Mouse (Mus musculus) stomach, postnatal 0 days (tissue): ENCODE results near the gene Iqcn. TPM values are rescaled to one million over a fixed set of nuclear protein-coding genes. Genes with fewer than 3 reads are reported as not detected.
A peak's percentile ranks its signal among the peaks of the same experiment; 100 is the strongest.

Source experiments
- ATAC-seq: fragments of 200-750 bp; cut with Nextera tagmentation; 2 replicates; pipeline ENCODE4 v1.8.0; 2017; ENCODE audit not compliant: low FRiP score, low TSS enrichment
- DNase-seq: peaks from one replicate; pipeline ENCODE4 v3.0.0-alpha.2; 2016; ENCODE audit warnings: low spot score
- H3K27ac ChIP-seq: fragments of 300-500 bp; sonication (generic); replicated peaks from 2 replicates; pipeline ENCODE4 v1.5.1; 2014; ENCODE audit warnings: mild to moderate bottlenecking, control low read depth
- H3K27me3 ChIP-seq: fragments of 300-500 bp; sonication (generic); 2 replicates; pipeline ENCODE4 v1.6.1; 2014; ENCODE audit warnings: low read length; ENCODE audit not compliant: control insufficient read depth, insufficient read depth
- H3K36me3 ChIP-seq: fragments of 300-500 bp; sonication (generic); 2 replicates; pipeline ENCODE4 v1.6.1; 2014; ENCODE audit warnings: low read length, mixed read lengths; ENCODE audit not compliant: control insufficient read depth, insufficient read depth
- H3K4me1 ChIP-seq: fragments of 300-500 bp; sonication (generic); replicated peaks from 2 replicates; pipeline ENCODE4 v1.6.1; 2014; ENCODE audit warnings: antibody characterized with exemption; ENCODE audit not compliant: control insufficient read depth, insufficient read depth
- H3K4me2 ChIP-seq: fragments of 300-500 bp; sonication (generic); replicated peaks from 2 replicates; pipeline ENCODE4 v1.6.1; 2014; ENCODE audit warnings: low read depth, mild to moderate bottlenecking, control low read depth, moderate library complexity
- H3K4me3 ChIP-seq: fragments of 300-500 bp; sonication (generic); 2 replicates; pipeline ENCODE4 v1.5.1; 2014; ENCODE audit warnings: low read depth, low read length, control low read depth
- H3K9ac ChIP-seq: fragments of 300-500 bp; sonication (generic); 2 replicates; pipeline ENCODE4 v1.6.1; 2014; ENCODE audit warnings: mild to moderate bottlenecking, low read length, control low read depth, mixed read lengths
- H3K9me3 ChIP-seq: fragments of 300-500 bp; sonication (generic); 2 replicates; pipeline ENCODE4 v1.6.1; 2016; ENCODE audit warnings: low read length; ENCODE audit not compliant: control insufficient read depth
- CTCF ChIP-seq: IDR thresholded peaks from 2 replicates; pipeline ENCODE4 v1.5.1; 2016; ENCODE audit warnings: antibody characterized with exemption, low read depth, mild to moderate bottlenecking, moderate library complexity
- EP300 ChIP-seq: optimal IDR thresholded peaks from 2 replicates; pipeline ENCODE3; 2016; ENCODE audit warnings: antibody characterized with exemption
- WGBS: fragments of 180-500 bp; shearing (Covaris S2); extraction: QIAGEN DNeasy Blood & Tissue Kit; methylation state at CpG from one replicate; pipeline ENCODE4 v1.1.7; 2014; 5-methylcytosine and 5-hydroxymethylcytosine counted together
- polyA plus RNA-seq: library from polyadenylated mRNA; unstranded; fragments of >200 nt; fragmentation: Nextera tagmentation; extraction: Ambion mirVana; gene quantifications from 2 replicates; pipeline ENCODE4 v1.2.1, GENCODE M21; 2015

Gene Iqcn
- polyA plus RNA-seq, 1 experiment from 2014 or later: not detected

GRCm38 (mm10) chr8:70699834-70700554 lies 3.3 kb upstream of the Iqcn start:
- Histone ChIP-seq H3K9me3 (no peaks in the 10 kb centered on the region), H3K4me1 (peaks cover 17% of the 10 kb centered on the region), H3K27ac (peak overlapping the region; percentile 100), H3K9ac (peak overlapping the region; percentile 99), H3K27me3 (no peaks in the 10 kb centered on the region), H3K4me3 (peak overlapping the region; percentile 87), H3K4me2 (peak overlapping the region; percentile 62), H3K36me3 (no peaks in the 10 kb centered on the region)
- TF ChIP-seq EP300 (no peak), CTCF (no peak)
- ATAC-seq (no peak), DNase-seq (peak; percentile 81)
- under 1% methylated on average over 58 of the region's 59 CpGs for WGBS

- peaks cover 13% of the 10 kb centered on the region for H3K4me1 ChIP-seq
- peak; percentile 96 for DNase-seq
- H3K27ac ChIP-seq: peak overlapping the region; percentile 100
- no peaks in the 10 kb centered on the region for H3K9me3 ChIP-seq
- no peaks in the 10 kb centered on the region for H3K27me3 ChIP-seq
- peak; percentile 92 for TF ChIP-seq CTCF
- TF ChIP-seq EP300: no peak
- H3K9ac ChIP-seq: peak overlapping the region; percentile 99
- H3K36me3 ChIP-seq: no peaks in the 10 kb centered on the region
- peak; percentile 4; the same call in 1 of the 2 replicates for ATAC-seq
- peak overlapping the region; percentile 87 for H3K4me3 ChIP-seq
- under 1% methylated on average over 20 of the region's 20 CpGs for WGBS
- peak overlapping the region; percentile 62 for H3K4me2 ChIP-seq
These were observed 2.7 kb upstream of the Iqcn start for GRCm38 (mm10) chr8:70700555-70700922.

DNA sequence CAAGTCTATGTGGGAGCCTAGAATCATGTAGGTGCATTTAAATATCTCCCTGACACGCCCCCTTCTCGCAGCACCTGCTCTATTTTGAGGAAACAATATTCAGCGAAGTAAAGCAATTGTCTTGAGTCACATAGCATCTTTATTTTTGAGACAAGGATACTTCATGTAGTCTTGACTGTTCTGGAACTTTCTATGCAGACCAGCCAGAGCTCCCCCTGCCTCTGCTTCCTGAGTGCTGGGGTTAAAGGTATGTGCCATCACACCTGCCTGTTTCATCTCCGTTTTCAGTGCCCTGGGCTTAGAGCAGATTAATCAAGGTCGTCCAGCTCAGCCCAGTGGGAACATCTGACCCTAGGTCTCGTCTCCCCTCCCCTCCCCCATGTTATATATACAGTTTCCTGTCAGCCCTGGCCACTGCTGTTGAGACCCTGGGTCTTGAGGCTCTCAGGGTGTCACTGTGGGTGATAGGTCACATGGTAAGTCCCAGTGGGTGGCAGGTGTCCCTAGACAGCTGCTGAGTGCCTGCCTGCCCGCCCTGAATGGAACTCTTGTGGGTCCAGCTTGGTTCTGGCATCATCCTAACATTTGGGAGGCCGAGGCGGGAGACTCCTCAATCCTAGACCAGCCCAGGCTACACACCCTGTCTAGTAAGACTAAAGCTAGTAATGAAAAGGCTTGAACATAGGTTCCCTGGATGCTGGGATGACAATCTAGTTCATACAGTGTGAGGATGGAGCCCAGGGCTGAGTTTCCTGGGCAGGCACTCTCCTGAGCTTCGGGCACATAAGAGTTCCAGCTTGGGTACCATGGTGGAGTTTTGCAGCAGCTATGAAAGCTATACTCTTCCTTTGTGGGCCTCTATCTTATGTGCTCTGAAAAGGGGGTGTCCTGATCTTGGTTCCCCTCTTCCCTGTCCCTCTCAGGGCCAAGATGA lies 1.9 kb upstream of the Iqcn start:
- no peak for TF ChIP-seq CTCF
- no peak for TF ChIP-seq EP300
- no peaks in the 10 kb centered on the region for H3K27me3 ChIP-seq
- peak overlapping the region; percentile 62 for H3K4me2 ChIP-seq
- no peaks in the 10 kb centered on the region for H3K9me3 ChIP-seq
- peak; percentile 48 for DNase-seq
- 42% methylated on average over 10 of the region's 10 CpGs for WGBS
- H3K4me1 ChIP-seq: peaks cover 10% of the 10 kb centered on the region
- no peaks in the 10 kb centered on the region for H3K36me3 ChIP-seq
- ATAC-seq: no peak
- peak overlapping the region; percentile 100 for H3K27ac ChIP-seq
- peak overlapping the region; percentile 87 for H3K4me3 ChIP-seq
- peak overlapping the region; percentile 43; the same call in 1 of the 2 replicates for H3K9ac ChIP-seq

GRCm38 (mm10) chr8:70701982-70702841 lies 1.0 kb upstream of the Iqcn start:
- no peak overlapping the region for H3K4me3 ChIP-seq
- H3K4me2 ChIP-seq: peak overlapping the region; percentile 62; the same call in 1 of the 2 replicates
- no peak overlapping the region for H3K9ac ChIP-seq
- no peaks in the 10 kb centered on the region for H3K27me3 ChIP-seq
- H3K36me3 ChIP-seq: no peaks in the 10 kb centered on the region
- no peaks in the 10 kb centered on the region for H3K9me3 ChIP-seq
- no peak for ATAC-seq
- peak overlapping the region; percentile 35 for H3K27ac ChIP-seq
- WGBS: 62% methylated on average over 2 of the region's 2 CpGs
- DNase-seq: peak; percentile 59
- no peak for TF ChIP-seq EP300
- no peak for TF ChIP-seq CTCF
- H3K4me1 ChIP-seq: peaks cover 5% of the 10 kb centered on the region

DNA sequence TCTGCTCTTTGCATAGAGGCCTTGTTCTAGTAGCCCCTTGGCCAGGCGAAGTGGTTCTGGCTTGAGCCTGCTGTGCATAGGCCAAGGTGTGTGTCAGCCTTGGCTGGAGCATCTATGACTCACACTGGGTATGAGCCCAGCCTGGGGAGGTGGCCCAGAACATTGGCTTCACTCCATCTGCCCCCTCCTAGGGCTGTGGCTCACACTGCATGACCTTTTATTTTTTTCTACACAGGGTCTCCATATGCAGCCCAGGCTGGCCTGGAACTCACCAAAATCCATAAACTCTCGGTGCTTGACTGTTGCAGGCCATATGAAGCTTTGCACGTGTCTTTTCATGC lies 445 bp upstream of the Iqcn start:
- Histone ChIP-seq H3K9me3 (no peaks in the 10 kb centered on the region), H3K36me3 (no peaks in the 10 kb centered on the region), H3K4me1 (peaks cover 5% of the 10 kb centered on the region), H3K4me3 (no peak overlapping the region), H3K27me3 (no peaks in the 10 kb centered on the region), H3K4me2 (0 out of 2 replicates have a peak overlapping the region, but pooled peaks have one; percentile 1), H3K9ac (no peak overlapping the region), H3K27ac (peak overlapping the region; percentile 35; the same call in 1 of the 2 replicates)
- 45% methylated on average over 3 of the region's 3 CpGs for WGBS
- DNase-seq (peak; percentile 74), ATAC-seq (peak; percentile 13; the same call in 1 of the 2 replicates)
- TF ChIP-seq CTCF (no peak), EP300 (no peak)
